Mouse (Mus musculus): ENCODE results near the gene Mllt3. TPM values are rescaled to one million over a fixed set of nuclear protein-coding genes. Genes with fewer than 3 reads are reported as not detected.

Mllt3 gene
- polyA plus RNA-seq, 1 experiment from 2014 or later = 51.9 TPM

DNA sequence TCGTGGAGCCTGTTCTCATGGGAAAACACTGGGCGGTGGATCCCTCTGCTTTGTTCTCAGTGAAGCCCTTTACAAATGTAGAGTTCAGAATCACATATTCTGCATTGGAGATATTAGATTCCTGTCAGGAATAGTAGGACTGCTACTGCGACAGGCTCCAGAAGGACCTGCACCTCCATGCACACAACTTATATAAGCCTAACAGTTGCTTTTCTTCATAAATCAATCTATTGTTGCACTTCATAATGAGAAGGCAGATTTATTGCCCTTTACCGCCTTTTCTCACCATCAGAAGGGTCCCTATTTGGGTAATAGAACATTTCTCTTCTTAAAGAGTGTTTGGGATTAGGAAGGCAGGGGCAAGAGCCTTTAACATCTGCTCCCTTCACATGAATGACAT is 231.0 kb downstream of the Mllt3 start:
- Histone ChIP-seq H3K27ac (no peak overlapping the region), H3K36me3 (no peaks in the 10 kb centered on the region), H3K4me1 (peaks cover 14% of the 10 kb centered on the region), H3K27me3 (no peaks in the 10 kb centered on the region), H3K9me3 (no peaks in the 10 kb centered on the region), H3K9ac (no peak overlapping the region), H3K4me3 (no peak overlapping the region), H3K4me2 (replicated peaks) (no peak overlapping the region)
- WGBS = 53% methylated on average over 4 of the region's 4 CpGs
- no peak for ATAC-seq (ENCODE audit: low FRiP score, low read depth)

DNA sequence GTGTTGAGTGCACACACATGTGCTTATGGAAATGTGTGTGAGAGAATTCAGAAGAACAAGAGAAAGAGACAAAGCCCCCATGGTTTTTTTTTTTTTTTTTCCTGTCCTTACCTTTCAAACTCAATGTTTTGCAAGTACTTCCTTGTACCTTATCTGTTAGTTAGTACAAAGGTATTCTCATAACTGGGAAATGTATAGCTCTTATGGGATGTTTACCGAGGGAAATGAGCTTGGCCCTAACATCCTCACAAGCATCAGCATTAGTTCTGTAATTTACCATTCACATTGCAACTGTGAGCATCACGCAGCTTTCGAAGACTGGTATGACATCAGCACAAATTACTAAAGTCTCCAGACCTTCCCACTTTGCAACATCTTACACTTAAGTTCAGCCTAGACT is 231.8 kb downstream of the Mllt3 start:
- Histone ChIP-seq H3K4me3 (no peak overlapping the region), H3K27me3 (no peaks in the 10 kb centered on the region), H3K9me3 (no peaks in the 10 kb centered on the region), H3K4me2 (replicated peaks) (no peak overlapping the region), H3K4me1 (peaks cover 13% of the 10 kb centered on the region), H3K36me3 (no peaks in the 10 kb centered on the region), H3K27ac (no peak overlapping the region), H3K9ac (no peak overlapping the region)
- ATAC-seq (ENCODE audit: low FRiP score, low read depth) = no peak
- 77% methylated on average over 3 of the region's 3 CpGs for WGBS

DNA sequence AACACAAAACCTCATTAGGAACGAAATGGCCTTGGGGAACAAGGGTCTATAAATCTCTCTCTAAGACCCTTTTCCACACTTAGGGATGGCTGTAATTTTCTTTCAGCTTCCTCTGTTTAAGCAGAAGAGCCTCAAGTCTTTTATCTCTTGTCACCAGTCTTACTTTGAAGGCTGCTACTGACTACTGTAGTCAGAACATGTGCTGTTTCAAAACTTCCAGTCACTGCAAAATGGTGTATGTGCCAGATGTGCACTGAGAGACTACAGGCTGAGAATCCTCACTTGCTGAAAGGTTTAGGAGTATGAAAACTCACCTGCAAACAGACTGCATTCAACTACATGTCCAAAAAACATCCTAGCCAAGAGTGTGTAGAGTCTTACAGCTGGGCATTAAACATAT is 232.9 kb downstream of the Mllt3 start:
- WGBS = 27% methylated on average over 1 of the region's 1 CpGs
- H3K9ac ChIP-seq = no peak overlapping the region
- peaks cover 16% of the 10 kb centered on the region for H3K4me1 ChIP-seq
- H3K36me3 ChIP-seq = no peaks in the 10 kb centered on the region
- no peak overlapping the region for H3K4me3 ChIP-seq
- H3K27me3 ChIP-seq = no peaks in the 10 kb centered on the region
- ATAC-seq (ENCODE audit: low FRiP score, low read depth) = no peak
- no peaks in the 10 kb centered on the region for H3K9me3 ChIP-seq
- no peak overlapping the region for H3K27ac ChIP-seq
- no peak overlapping the region for H3K4me2 ChIP-seq (replicated peaks)

DNA sequence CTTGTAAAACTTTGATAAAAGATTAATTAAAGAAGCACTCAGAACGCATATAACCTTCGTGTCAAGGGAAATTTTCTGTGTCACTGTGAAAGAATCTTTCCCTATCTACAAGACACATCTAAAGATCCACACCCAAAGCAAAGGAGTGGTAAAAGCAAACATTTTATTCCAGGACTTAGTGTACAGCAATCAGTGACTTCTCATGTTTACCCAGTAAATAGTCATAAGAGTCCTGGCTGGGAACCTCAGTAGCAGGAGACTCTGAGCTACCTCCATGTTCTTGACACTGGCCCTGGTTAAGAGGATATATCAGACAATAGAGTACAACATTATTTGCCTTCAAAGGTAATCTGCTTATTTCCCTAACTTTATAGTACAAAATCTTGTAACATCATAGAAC is 233.7 kb downstream of the Mllt3 start:
- Histone ChIP-seq H3K9me3 (no peaks in the 10 kb centered on the region), H3K27me3 (no peaks in the 10 kb centered on the region), H3K4me2 (replicated peaks) (no peak overlapping the region), H3K36me3 (no peaks in the 10 kb centered on the region), H3K4me3 (no peak overlapping the region), H3K27ac (no peak overlapping the region), H3K4me1 (peaks cover 19% of the 10 kb centered on the region), H3K9ac (no peak overlapping the region)
- WGBS = 85% methylated on average over 2 of the region's 2 CpGs
- ATAC-seq (ENCODE audit: low FRiP score, low read depth) = no peak

DNA sequence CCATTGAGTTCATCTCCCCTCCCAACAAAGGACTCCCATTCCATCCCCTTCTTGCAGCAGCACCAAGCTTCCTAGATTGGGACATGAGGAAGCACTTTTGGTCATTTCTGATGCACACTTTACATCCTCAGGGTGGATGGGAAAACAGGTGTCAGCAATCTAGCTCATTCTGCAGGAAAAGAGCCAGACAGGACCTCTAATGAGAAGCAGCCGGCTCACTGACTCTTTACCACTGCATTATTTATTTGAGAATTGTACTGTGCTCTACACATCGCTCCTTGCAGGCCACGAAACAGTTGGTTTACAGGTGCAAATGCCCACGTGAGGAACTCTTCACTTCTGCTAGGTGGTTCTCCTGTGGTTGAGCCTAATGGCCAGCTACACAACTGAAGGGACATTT is 237.9 kb downstream of the Mllt3 start:
- 25% methylated on average over 4 of the region's 4 CpGs for WGBS

DNA sequence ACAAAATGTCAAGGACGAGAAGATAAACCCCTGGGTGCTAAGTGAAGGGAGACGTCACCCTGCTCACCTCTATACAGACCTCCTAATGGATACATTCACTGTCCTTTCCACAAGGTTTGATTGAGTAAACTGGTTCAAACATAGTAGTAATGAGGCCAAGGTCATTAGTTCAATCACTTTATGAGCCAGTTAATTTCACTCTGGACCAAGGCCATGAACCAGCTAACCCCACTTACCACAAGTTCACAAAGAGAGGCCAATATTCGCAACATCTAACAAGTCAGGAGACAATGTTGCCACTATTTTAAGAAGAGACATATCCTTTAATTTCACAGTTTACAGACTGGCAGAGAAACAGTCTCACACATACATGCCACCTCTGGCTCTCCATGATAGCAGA is 238.9 kb downstream of the Mllt3 start:
- no peaks in the 10 kb centered on the region for H3K9me3 ChIP-seq
- ATAC-seq (ENCODE audit: low FRiP score, low read depth) = no peak
- 64% methylated on average over 3 of the region's 3 CpGs for WGBS
- no peaks in the 10 kb centered on the region for H3K27me3 ChIP-seq
- no peak overlapping the region for H3K4me2 ChIP-seq (replicated peaks)
- H3K27ac ChIP-seq = no peak overlapping the region
- peaks cover 15% of the 10 kb centered on the region for H3K4me1 ChIP-seq
- peaks cover 19% of the 10 kb centered on the region for H3K36me3 ChIP-seq
- no peak overlapping the region for H3K4me3 ChIP-seq
- no peak overlapping the region for H3K9ac ChIP-seq

More for the DNA sequence above, 237.9 kb downstream of the Mllt3 start:
- no peak overlapping the region for H3K27ac ChIP-seq
- H3K4me2 ChIP-seq (replicated peaks) = no peak overlapping the region
- peaks cover 15% of the 10 kb centered on the region for H3K4me1 ChIP-seq
- no peaks in the 10 kb centered on the region for H3K27me3 ChIP-seq
- ATAC-seq (ENCODE audit: low FRiP score, low read depth) = no peak
- peaks cover 16% of the 10 kb centered on the region for H3K36me3 ChIP-seq
- no peak overlapping the region for H3K9ac ChIP-seq
- no peak overlapping the region for H3K4me3 ChIP-seq
- H3K9me3 ChIP-seq = no peaks in the 10 kb centered on the region

DNA sequence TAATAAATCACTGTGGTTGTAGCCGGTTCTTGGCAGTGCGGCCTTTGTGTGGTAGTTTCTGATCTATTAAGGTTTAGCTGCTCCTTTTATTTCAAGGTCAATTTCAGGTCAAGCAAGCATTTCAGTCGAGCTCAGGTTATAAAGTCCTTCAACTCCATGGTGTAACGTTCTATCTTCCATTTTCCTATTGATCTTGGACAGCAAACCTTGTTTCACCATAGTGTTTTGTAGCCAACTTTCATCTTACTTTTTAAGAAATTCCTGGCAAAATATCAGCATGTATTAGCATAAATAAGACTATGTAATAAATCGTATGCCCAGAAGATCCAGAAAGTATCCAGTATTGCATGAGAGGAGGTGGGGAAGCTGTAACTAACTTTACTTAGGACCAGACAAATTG is 240.7 kb downstream of the Mllt3 start:
- Histone ChIP-seq H3K27me3 (no peaks in the 10 kb centered on the region), H3K4me1 (peaks cover 15% of the 10 kb centered on the region), H3K9me3 (no peaks in the 10 kb centered on the region), H3K36me3 (peaks cover 24% of the 10 kb centered on the region), H3K9ac (no peak overlapping the region), H3K4me2 (replicated peaks) (no peak overlapping the region), H3K4me3 (no peak overlapping the region), H3K27ac (no peak overlapping the region)
- no peak for ATAC-seq (ENCODE audit: low FRiP score, low read depth)
- 49% methylated on average over 5 of the region's 5 CpGs for WGBS

DNA sequence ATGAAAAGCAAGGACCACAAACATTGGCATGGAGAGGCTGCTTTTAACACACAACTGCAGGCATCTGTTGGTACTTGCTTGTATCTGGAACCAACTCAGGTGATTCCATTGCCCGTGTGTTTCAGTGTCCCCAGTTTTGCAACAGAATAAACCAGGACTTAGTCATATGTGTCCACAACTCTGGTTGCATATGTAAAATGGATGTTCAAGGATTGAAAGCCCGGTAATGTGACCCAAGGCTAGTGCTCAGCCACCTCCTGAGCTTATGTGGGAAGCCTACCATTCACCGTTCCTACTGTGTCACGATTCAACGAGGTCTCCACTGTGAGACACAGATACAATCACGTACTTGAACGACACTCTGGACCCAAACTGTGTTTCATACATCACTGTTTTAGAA is 243.7 kb downstream of the Mllt3 start:
- H3K4me3 ChIP-seq = no peak overlapping the region
- no peak overlapping the region for H3K9ac ChIP-seq
- H3K27me3 ChIP-seq = no peaks in the 10 kb centered on the region
- ATAC-seq (ENCODE audit: low FRiP score, low read depth) = no peak
- peaks cover 8% of the 10 kb centered on the region for H3K4me1 ChIP-seq
- no peak overlapping the region for H3K27ac ChIP-seq
- H3K36me3 ChIP-seq = peaks cover 24% of the 10 kb centered on the region
- H3K4me2 ChIP-seq (replicated peaks) = no peak overlapping the region
- H3K9me3 ChIP-seq = no peaks in the 10 kb centered on the region
- WGBS = 89% methylated on average over 7 of the region's 7 CpGs

DNA sequence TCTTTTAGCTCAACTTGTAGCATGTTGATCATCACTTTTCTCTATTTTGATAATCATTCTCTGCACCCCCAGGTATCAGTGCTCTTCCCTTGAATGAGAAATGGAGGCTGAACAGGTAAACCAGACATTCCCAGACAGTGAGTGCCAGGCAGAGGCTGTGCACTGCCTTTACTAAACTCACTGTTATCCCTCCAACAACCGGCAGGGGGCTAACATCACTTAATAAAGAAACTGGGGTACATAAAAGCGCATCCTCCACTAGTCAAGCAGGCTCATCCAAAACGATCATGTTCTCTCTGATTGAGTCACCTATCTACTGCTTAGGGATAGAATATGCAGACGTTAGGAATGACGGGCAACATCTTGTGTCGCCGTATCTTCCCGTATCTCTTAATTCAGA is 244.5 kb downstream of the Mllt3 start:
- 71% methylated on average over 8 of the region's 8 CpGs for WGBS
- H3K4me3 ChIP-seq = no peak overlapping the region
- no peaks in the 10 kb centered on the region for H3K9me3 ChIP-seq
- no peak overlapping the region for H3K27ac ChIP-seq
- no peak overlapping the region for H3K4me2 ChIP-seq (replicated peaks)
- no peak for ATAC-seq (ENCODE audit: low FRiP score, low read depth)
- peaks cover 7% of the 10 kb centered on the region for H3K4me1 ChIP-seq
- no peaks in the 10 kb centered on the region for H3K27me3 ChIP-seq
- peaks cover 24% of the 10 kb centered on the region for H3K36me3 ChIP-seq
- H3K9ac ChIP-seq = no peak overlapping the region

DNA sequence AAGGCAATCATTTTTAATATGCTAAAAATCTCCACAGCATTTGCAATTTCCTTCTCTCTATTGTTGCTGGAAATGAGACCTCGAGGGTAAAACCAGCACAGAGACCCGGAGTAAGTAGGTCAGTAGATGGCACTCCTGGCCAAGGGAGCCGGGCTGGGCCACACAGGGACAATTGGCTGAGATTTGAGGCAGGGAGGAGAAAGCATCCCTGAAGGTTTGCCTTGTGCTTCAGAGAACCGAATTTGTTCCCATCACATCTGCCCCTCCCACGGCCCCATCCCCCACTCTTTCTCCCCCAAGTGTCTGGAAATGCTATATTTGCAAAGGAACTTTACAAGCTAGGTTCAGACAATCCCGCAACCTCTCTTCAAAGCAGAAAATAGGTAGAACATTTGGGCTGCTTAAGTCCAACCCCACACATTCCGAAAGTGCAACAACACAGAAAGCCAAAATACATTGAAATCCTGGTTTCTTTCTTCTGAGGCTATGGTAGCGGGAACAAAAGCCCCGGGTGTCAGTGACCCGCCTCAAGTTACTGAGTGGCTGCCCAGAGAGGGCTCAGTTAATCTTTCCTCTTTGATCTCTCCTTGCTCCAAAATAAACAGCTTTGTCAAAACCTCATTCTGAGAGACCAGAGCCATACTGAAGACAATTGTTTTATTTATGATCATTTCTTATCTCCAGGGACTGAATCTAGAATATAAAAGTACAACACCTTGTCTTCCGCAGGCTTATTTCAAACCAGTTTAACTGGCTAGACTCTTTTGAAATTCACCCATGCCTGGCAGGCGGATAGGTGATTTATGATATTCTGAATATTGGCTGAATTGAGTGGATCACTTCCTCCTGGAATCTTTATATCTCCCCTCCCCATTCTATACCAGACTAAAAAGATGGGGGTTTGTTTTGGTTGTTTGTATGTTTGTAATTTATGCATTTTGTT is 247.8 kb downstream of the Mllt3 start:
- ATAC-seq (ENCODE audit: low FRiP score, low read depth) = peak; percentile 48; the same call in 1 of the 2 replicates
- H3K27ac ChIP-seq = no peak overlapping the region
- H3K9me3 ChIP-seq = no peaks in the 10 kb centered on the region
- WGBS = 13% methylated on average over 12 of the region's 12 CpGs
- peak overlapping the region; percentile 30; the same call in 1 of the 2 replicates for H3K4me2 ChIP-seq (replicated peaks)
- peaks cover 10% of the 10 kb centered on the region for H3K4me1 ChIP-seq
- H3K27me3 ChIP-seq = no peaks in the 10 kb centered on the region
- H3K9ac ChIP-seq = no peak overlapping the region
- H3K4me3 ChIP-seq = no peak overlapping the region
- H3K36me3 ChIP-seq = peaks cover 23% of the 10 kb centered on the region

DNA sequence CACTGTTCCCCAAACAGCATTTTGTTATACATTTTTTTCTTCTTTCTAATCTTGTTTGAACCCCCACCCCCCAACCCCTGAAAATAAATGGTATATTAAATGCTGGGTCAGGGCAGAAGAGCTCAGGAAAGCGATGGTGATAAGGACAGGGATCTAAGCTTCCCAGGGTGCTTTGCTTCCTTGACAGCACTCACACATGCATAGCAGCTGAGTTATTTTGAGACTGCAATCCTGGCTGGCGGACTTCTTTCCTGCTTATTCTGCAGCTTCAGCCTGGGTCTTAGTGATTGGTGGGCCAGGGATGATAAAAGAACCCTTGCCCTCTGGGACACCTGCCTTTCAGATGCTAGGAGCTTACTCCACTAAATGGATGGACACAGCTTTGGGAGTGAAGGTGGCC is 249.4 kb downstream of the Mllt3 start:
- 88% methylated on average over 2 of the region's 2 CpGs for WGBS
- no peak for ATAC-seq (ENCODE audit: low FRiP score, low read depth)
- H3K36me3 ChIP-seq = peaks cover 17% of the 10 kb centered on the region
- H3K27me3 ChIP-seq = no peaks in the 10 kb centered on the region
- no peak overlapping the region for H3K27ac ChIP-seq
- H3K4me1 ChIP-seq = peaks cover 10% of the 10 kb centered on the region
- no peaks in the 10 kb centered on the region for H3K9me3 ChIP-seq
- H3K9ac ChIP-seq = no peak overlapping the region
- H3K4me2 ChIP-seq (replicated peaks) = no peak overlapping the region
- H3K4me3 ChIP-seq = no peak overlapping the region

DNA sequence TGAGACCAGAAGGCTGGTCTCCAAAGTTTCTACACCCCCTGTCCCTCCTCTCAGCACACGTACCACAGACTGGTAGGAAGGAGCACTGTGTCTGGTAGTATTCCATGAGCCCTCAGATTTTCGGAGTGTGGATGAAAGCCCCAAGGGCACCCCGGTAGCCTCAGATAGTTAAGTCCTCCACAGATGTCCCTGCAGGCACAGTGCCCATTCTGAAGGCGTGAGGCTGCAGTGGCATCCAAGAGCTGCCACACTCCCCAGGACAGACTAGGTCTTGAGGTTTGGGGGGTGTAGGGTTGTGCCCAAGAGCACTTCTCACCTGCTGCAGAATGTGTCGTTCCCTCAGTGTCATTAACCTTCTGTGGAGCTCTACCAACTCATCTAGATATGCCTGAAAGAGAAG is 251.2 kb downstream of the Mllt3 start:
- ATAC-seq (ENCODE audit: low FRiP score, low read depth) = no peak
- 88% methylated on average over 5 of the region's 5 CpGs for WGBS
- H3K4me3 ChIP-seq = no peak overlapping the region
- H3K36me3 ChIP-seq = peaks cover 14% of the 10 kb centered on the region
- no peaks in the 10 kb centered on the region for H3K9me3 ChIP-seq
- H3K27me3 ChIP-seq = no peaks in the 10 kb centered on the region
- no peak overlapping the region for H3K9ac ChIP-seq
- H3K4me1 ChIP-seq = peaks cover 10% of the 10 kb centered on the region
- H3K27ac ChIP-seq = no peak overlapping the region
- H3K4me2 ChIP-seq (replicated peaks) = no peak overlapping the region

DNA sequence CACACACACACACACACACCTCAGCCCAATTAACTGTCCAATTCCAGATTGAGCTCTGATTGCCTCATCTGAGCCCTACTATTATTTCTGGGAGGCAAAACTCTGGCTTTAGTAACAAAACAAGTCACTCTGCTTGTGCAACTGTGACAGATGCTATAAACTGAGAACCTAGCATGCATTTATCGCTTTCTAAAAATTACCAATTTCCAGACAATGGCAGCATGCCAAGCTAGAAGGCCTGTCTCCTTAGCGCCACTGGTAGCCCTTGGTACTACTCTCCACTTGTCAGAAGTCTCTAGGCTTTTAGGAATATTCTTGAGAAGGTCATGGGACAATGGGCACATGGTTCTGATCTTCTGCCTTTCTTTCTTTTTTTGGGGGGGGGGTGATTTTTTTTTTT is 257.4 kb downstream of the Mllt3 start:
- Histone ChIP-seq H3K36me3 (peaks cover 19% of the 10 kb centered on the region), H3K27me3 (no peaks in the 10 kb centered on the region), H3K9ac (no peak overlapping the region), H3K4me1 (0 out of 2 replicates have a peak, but pooled peaks cover 2% of the 10 kb centered on the region), H3K4me3 (no peak overlapping the region), H3K9me3 (no peaks in the 10 kb centered on the region), H3K4me2 (replicated peaks) (no peak overlapping the region), H3K27ac (no peak overlapping the region)
- ATAC-seq (ENCODE audit: low FRiP score, low read depth) = no peak
- 71% methylated on average over 2 of the region's 2 CpGs for WGBS

All from limb, embryonic 13.5 days (tissue).